Mouse (Mus musculus) hindbrain, embryonic 13.5 days (tissue): ENCODE data around the gene Olfr134. TPM values are rescaled to one million over a fixed set of nuclear protein-coding genes. Genes with fewer than 3 reads are reported as not detected.
"Not testable (repeated sequence)": the region's sequence is repeated elsewhere in the genome, so short reads cannot be mapped to it uniquely, and the experiment has no call there.

Source experiments
- ATAC-seq: fragments of 200-750 bp; cut with Nextera tagmentation; 2 replicates; pipeline ENCODE4 v1.8.0; 2017; ENCODE audit warnings: moderate TSS enrichment; ENCODE audit not compliant: low FRiP score
- H3K27ac ChIP-seq: fragments of 300-500 bp; sonication (generic); 2 replicates; pipeline ENCODE4 v1.5.1; 2015; ENCODE audit warnings: inconsistent platforms, mild to moderate bottlenecking, moderate library complexity
- H3K27me3 ChIP-seq: fragments of 300-500 bp; sonication (generic); 2 replicates; pipeline ENCODE4 v1.6.1; 2015; ENCODE audit warnings: mild to moderate bottlenecking, inconsistent platforms
- H3K36me3 ChIP-seq: fragments of 300-500 bp; sonication (generic); 2 replicates; pipeline ENCODE4 v1.6.1; 2015; ENCODE audit warnings: mild to moderate bottlenecking, inconsistent platforms
- H3K4me1 ChIP-seq: fragments of 300-500 bp; sonication (generic); replicated peaks from 2 replicates; pipeline ENCODE4 v1.6.1; 2015; ENCODE audit warnings: inconsistent platforms
- H3K4me2 ChIP-seq: fragments of 300-500 bp; sonication (generic); 2 replicates; pipeline ENCODE4 v1.6.1; 2015; ENCODE audit warnings: inconsistent platforms, mild to moderate bottlenecking, moderate library complexity
- H3K4me3 ChIP-seq: fragments of 300-500 bp; sonication (generic); 2 replicates; pipeline ENCODE4 v1.5.1; 2015; ENCODE audit warnings: mild to moderate bottlenecking, inconsistent platforms
- H3K9ac ChIP-seq: fragments of 300-500 bp; sonication (generic); 2 replicates; pipeline ENCODE4 v1.6.1; 2015; ENCODE audit warnings: mild to moderate bottlenecking, inconsistent platforms
- H3K9me3 ChIP-seq: fragments of 300-500 bp; sonication (generic); 2 replicates; pipeline ENCODE4 v1.6.1; 2016; ENCODE audit warnings: inconsistent platforms
- WGBS: fragments of 180-500 bp; shearing (Covaris S2); methylation state at CpG from one replicate; pipeline ENCODE4 v1.1.7; 2015; 5-methylcytosine and 5-hydroxymethylcytosine counted together
- polyA plus RNA-seq: library from polyadenylated mRNA; unstranded; fragments of >200 nt; fragmentation: Nextera tagmentation; extraction: Ambion mirVana; gene quantifications from 2 replicates; pipeline ENCODE4 v1.2.1, GENCODE M21; 2015

Gene Olfr134
- polyA plus RNA-seq: not detected in 2 replicates

GRCm38 (mm10) chr17:38171088-38171487, at the start of gene Olfr134:
TSS of gene Olfr134 (plus strand) at chr17:38171388.
- WGBS: 73% methylated on average over 3 of the region's 3 CpGs
- H3K27me3 ChIP-seq: no peaks in the 10 kb centered on the region
- no peak within 1 kb of the TSS for H3K27ac ChIP-seq
- no peaks in the 10 kb centered on the region for H3K9me3 ChIP-seq
- no peak within 1 kb of the TSS for H3K9ac ChIP-seq
- no peaks in the 10 kb centered on the region for H3K36me3 ChIP-seq
- H3K4me2 ChIP-seq: no peak within 1 kb of the TSS
- ATAC-seq: no peak
- no peaks in the 10 kb centered on the region for H3K4me1 ChIP-seq
- H3K4me3 ChIP-seq: no peak within 1 kb of the TSS

- 100% methylated on average over 1 of the region's 1 CpGs for WGBS
- not testable (repeated sequence) for H3K4me1 ChIP-seq, H3K27ac ChIP-seq, H3K9me3 ChIP-seq, ATAC-seq, H3K36me3 ChIP-seq, H3K9ac ChIP-seq, H3K4me3 ChIP-seq, H3K4me2 ChIP-seq, H3K27me3 ChIP-seq
Measured at GRCm38 (mm10) chr17:38124199-38124598, 47.0 kb upstream of the Olfr134 start.

- H3K4me3 ChIP-seq, H3K9me3 ChIP-seq, H3K9ac ChIP-seq, H3K27ac ChIP-seq, ATAC-seq, H3K4me1 ChIP-seq, H3K27me3 ChIP-seq, H3K36me3 ChIP-seq, H3K4me2 ChIP-seq: not testable (repeated sequence)
- 69% methylated on average over 3 of the region's 3 CpGs for WGBS
Measured at GRCm38 (mm10) chr17:38125371-38125770, 45.8 kb upstream of the Olfr134 start.

- Histone ChIP-seq H3K27me3 (no peaks in the 10 kb centered on the region), H3K9ac (no peak within 1 kb of the TSS), H3K36me3 (no peaks in the 10 kb centered on the region), H3K4me1 (no peaks in the 10 kb centered on the region), H3K4me3 (no peak within 1 kb of the TSS), H3K4me2 (no peak within 1 kb of the TSS), H3K27ac (no peak within 1 kb of the TSS), H3K9me3 (no peaks in the 10 kb centered on the region)
- ATAC-seq: no peak
- WGBS: 79% methylated on average over 1 of the region's 1 CpGs
Measured at GRCm38 (mm10) chr17:38134426-38134825, 36.8 kb upstream of the Olfr134 start, which contains the start of gene Olfr132. TSS of gene Olfr132 (minus strand) at chr17:38134526.

- 59% methylated on average over 2 of the region's 2 CpGs for WGBS
- no peak within 1 kb of the TSS for H3K27ac ChIP-seq
- H3K4me1 ChIP-seq: no peaks in the 10 kb centered on the region
- no peaks in the 10 kb centered on the region for H3K27me3 ChIP-seq
- no peaks in the 10 kb centered on the region for H3K9me3 ChIP-seq
- ATAC-seq: no peak
- H3K9ac ChIP-seq: no peak within 1 kb of the TSS
- H3K36me3 ChIP-seq: no peaks in the 10 kb centered on the region
- H3K4me2 ChIP-seq: no peak within 1 kb of the TSS
- no peak within 1 kb of the TSS for H3K4me3 ChIP-seq
Measured at GRCm38 (mm10) chr17:38144981-38145380, 26.2 kb upstream of the Olfr134 start, which contains the start of gene Olfr133. TSS of gene Olfr133 (plus strand) at chr17:38145281.

DNA sequence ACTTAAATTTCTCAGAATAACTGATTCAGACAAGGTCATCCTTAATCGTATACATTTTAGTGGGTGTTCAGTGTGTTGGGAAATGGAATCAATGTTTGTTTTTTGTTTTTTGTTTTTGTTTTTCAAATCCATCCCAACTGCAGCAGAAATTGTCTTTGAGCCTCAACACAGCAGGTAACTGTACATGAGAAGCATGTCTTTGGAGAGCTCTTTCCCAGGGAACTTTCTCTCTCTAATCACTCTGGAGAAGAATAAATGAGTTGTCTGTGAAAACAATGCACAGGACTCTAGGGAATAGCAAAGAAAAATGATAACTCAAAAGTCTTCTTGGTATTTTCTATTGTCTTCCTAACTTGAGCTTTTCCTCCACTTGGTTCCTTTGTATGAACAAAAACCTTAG, 32.8 kb downstream of the Olfr134 start, which contains the start of gene Olfr135:
Gene Olfr135, plus strand, starts transcription at position 301 of the 400 bp plus-strand sequence.
- 0 out of 2 replicates have a peak, but pooled peaks cover 7% of the 10 kb centered on the region for H3K9me3 ChIP-seq
- no peak within 1 kb of the TSS for H3K4me3 ChIP-seq
- H3K27me3 ChIP-seq: no peaks in the 10 kb centered on the region
- ATAC-seq: no peak
- H3K9ac ChIP-seq: no peak within 1 kb of the TSS
- no peak within 1 kb of the TSS for H3K4me2 ChIP-seq
- no peaks in the 10 kb centered on the region for H3K36me3 ChIP-seq
- WGBS: 85% methylated on average over 1 of the region's 1 CpGs
- H3K4me1 ChIP-seq: no peaks in the 10 kb centered on the region
- H3K27ac ChIP-seq: no peak within 1 kb of the TSS

Other genes starting within 250 kb of the Olfr134 start
- gene Olfr761, start 218.3 kb upstream of the Olfr134 start, polyA plus RNA-seq: not detected in 2 replicates
- not detected in 2 replicates for gene Olfr129, start 111.3 kb upstream of the Olfr134 start, polyA plus RNA-seq
- not detected in 2 replicates for gene Olfr130, start 107.5 kb upstream of the Olfr134 start, polyA plus RNA-seq
- gene Olfr131, start 82.7 kb upstream of the Olfr134 start, polyA plus RNA-seq: not detected in 2 replicates
- not detected in 2 replicates for gene Olfr132, start 36.9 kb upstream of the Olfr134 start, polyA plus RNA-seq
- not detected in 2 replicates for gene Olfr133, start 26.1 kb upstream of the Olfr134 start, polyA plus RNA-seq
- gene Olfr135, start 32.9 kb downstream of the Olfr134 start, polyA plus RNA-seq: not detected in 2 replicates
- gene Olfr138, start 89.6 kb downstream of the Olfr134 start, polyA plus RNA-seq: not detected in 2 replicates
- not detected in 2 replicates for gene Olfr137, start 136.2 kb downstream of the Olfr134 start, polyA plus RNA-seq
- gene Olfr136, start 158.4 kb downstream of the Olfr134 start, polyA plus RNA-seq: not detected in 2 replicates
- gene Esp36, start 248.8 kb downstream of the Olfr134 start, polyA plus RNA-seq: not detected in 2 replicates